Mouse (Mus musculus) cerebellum, adult 11-12 months (tissue): ENCODE results near the gene Pacrg.

Experiments used
- DNase-seq: peaks from one replicate; pipeline ENCODE4 v3.0.0; 2022

Gene Pacrg

DNA sequence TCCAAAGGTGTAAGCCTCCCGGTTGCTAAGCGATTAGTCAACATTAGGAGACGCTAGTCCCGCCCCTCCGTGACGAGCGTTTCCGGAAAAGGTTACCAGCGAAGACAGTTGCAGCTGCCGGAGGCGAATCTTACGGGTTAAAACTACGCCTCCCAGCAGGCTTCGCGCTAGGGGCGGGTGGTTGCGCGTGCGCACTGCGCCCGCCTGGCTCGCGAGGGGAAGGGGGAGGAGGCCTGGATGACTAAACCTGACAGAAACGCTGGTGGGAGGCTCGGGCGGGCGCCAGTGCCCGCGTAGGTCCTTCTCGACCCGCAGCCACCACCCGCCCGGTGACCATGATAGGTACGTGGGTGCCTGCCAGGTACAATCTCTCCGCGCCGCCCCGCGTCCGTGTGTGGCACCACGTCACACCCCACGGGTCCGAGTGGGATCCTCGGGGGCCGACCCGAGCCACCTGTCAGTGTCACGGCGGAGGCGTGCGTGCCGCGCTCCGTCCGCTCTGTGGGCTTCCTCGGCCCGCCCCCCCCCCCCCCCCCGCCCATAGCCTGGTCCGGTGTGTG lies at the start of gene Pacrg, which contains the start of gene Prkn:
Gene Pacrg, minus strand, starts transcription at position 164 of the 560 bp plus-strand sequence.
Gene Prkn, plus strand, starts transcription at position 237 of the 560 bp plus-strand sequence.
- peak; percentile 99 for DNase-seq

DNA sequence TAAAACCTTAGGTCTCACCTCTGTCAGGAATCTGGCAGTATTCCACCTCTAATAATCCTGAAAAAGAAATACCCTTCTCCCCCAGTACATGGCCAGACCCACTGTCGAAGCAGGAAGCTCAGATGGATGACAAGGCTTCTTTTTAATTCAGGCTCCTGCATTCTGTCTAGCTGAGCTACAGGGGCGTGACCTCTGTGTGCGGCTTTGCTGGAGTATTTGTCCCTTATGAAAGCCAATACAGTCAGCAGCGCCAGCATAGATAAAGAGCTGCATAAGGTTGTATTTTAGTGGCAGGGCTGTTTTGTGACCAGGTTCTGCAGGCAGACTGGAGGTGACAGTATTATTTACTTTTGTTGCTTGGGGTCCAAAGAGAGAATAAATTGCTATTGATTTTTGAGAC lies 47.8 kb upstream of the Pacrg start:
- DNase-seq, result no peak

DNA sequence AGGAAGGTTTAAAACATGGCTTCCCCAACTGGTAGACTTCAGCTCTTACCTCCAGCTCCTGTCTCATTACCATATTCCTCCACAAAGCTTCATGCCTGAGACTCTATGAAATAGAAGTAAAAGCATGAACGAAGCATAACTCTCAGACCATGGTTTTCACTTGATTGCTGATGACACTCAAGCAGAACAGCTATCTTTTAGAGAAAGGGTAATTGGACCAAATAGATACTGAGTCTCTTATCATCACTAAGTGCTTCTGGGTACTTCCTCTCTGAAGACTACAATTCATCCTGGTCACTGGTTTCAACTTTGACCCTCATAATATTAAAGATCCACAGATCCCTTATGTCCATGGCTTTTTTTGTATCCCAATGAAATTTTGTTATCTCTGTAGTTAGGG lies 42.1 kb upstream of the Pacrg start:
- no peak for DNase-seq

DNA sequence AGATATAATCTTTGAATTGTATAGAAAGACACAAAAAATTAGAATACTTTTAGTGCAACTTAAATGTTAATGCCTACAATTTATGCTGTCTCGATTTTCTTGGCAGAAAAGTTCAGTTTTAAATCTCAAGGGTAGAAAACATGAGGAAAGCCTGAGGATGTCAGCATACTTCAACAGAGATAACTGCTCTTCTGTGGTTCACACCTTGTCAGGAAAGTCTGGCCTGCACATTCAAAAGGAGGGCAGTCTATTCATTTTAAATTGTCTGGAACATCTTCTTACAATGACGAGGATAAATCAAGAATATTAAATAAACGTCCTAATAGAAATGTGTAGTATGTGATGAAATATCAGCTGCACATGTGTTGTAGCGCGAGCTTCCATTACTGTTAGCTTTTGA lies 38.9 kb upstream of the Pacrg start:
- DNase-seq, result no peak

DNA sequence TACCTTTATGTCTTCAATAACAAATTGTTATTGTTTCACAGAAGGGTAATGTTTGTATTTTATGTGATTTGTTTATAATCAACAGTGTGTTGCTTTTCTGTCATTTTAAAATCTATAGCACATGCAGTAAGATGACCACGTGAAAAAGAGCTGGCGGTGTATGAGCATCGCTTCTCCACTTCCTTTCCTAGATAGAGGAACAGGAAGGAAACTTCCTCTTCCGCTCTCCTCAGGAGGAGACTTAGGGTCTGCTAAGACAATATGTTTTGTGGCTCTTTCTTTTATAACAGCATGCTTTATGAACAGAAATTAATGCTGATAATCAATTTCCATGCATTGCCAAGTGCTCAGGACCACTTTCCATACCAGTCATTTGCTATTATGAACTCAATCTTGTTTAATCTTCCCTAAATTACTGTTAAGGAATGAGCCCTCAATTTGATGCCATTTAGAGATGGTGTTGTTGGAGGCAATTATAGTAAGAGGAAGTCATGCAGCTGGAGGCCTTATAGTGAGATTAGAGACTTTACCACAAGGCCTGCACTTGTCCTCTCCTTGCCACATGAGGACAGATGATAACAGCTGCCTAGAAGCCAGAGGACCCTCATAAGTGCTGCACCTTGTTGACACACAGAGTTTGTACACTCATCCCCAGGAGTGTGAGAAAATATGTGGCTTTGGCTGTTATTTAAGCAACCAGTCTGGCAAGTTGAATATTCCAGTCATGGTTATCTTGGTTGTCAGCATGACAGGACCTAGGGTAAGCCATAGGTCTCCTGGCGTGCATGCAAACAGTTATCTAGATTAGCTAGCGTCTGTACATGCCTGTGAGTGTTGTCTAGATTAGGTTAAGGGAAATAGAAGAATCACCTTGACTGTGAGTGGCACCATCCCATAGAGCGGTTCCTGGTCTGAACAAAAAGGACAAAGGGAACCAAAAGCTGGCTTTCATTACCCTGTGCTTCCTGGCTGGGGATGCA lies 34.4 kb upstream of the Pacrg start:
- DNase-seq, result no peak

DNA sequence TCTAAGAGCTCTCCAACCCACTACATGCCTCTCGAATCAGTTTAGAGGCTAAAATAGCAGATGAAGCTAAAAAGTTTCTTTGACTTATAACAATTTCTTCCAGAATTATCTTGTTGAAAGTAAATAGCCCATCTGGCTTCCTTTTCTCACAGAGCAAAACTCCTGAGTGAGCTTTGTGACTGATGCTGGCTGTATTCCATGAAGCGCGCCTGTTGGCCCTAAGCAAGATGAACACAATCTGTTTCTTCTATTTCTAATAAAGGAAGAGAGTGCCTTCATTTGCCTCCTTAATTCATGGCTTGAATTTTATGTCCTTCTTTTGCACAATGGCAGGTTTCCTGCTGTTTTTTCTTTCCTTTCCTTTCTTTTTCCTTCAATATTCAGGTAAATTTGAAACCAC lies 14.1 kb upstream of the Pacrg start:
- DNase-seq, result peak; percentile 60

DNA sequence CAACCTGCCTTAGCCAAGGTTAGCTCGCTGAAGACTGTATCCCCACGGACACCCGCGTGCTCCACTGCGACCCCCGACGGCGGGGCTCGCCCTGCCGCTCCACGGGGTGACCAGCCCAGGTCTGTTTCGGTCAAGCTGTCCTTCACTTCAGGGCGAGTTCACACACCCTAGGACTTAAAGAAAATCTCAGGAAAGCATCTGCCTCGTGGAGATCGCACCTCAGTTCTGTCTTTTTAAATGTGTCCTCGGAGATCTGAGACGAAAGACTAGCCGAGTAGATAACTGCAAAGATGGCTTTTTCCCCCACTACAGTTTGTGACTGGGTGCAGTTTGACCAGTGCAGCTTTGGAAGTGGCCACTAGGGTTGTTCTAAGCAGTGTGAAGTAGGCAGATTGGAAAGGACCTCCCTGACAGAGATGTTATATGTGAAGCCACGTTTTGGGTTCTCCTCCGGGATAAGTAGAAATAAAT lies 655 bp upstream of the Pacrg start:
- peak; percentile 67 for DNase-seq

DNA sequence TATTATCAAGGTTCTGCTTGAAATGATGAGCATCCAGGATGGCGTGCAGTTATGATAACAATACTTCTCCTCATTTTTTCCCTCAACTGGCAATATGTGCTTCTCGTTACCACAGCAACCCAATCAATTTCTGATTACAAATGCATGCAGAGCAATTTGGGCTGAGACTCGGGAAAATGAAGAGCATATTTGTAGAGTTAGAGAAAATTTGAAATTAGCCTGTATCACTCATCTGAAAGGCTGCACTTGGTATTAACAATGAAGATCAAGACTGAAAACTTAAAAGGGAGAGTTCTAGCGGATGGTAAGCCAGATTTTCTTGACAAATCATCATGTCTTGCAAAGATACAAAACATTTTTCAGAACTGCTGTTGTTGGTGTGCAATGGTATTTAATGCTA lies 21.1 kb downstream of the Pacrg start:
- DNase-seq, result no peak

DNA sequence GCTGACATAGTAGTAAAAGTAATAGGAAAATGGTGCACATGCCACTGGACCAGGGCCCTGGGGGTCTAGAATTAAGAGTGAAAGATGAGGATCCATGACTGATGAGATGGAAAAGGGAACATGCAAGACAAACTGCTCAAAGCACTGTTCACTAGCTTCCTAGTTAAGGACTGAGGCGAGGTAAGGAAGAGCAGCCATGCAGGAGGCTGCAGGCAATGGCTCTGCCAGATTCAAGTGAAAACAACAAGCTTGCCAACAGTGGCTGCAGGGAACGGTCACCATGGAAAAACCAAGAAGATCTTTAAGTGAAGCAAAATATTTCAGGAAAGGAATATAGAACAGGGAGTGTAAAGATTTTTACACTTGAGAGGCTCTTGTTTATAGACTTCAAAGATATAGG lies 31.5 kb downstream of the Pacrg start:
- DNase-seq, result peak; percentile 9

DNA sequence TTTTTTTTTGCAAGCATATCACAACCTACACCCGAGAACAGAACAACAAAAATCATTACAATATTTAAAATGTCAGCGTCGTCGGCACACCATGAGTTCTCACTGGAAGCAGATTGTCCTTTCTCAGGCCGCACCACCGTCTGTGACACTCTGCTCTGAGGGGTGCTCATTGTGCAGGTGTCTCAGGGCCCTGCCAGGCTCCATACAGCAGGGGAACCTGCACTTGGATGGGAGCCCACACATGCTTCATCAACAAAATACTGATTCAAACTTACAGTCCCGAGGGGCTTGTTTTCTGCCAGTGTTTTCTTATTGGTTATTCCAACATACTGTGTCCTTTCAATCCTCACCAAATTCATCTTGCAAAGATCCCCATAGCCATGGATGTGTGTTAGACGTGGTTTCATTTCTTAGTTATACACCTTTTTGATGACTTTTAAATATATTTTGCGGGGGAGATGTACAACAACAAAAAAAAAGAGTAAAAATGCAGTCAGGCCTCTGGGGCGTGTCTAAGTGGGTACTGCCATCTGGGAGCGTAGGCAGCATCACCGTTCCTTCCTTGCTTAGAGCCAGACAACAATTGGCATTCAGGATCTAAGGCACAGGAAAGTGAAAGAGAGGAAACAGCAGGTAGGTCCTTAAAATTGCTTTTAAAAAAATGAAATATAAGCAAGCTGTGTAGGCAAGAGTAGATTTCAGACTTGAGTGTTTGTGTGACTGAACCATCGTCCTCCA lies 32.7 kb downstream of the Pacrg start:
- DNase-seq, result peak; percentile 62

DNA sequence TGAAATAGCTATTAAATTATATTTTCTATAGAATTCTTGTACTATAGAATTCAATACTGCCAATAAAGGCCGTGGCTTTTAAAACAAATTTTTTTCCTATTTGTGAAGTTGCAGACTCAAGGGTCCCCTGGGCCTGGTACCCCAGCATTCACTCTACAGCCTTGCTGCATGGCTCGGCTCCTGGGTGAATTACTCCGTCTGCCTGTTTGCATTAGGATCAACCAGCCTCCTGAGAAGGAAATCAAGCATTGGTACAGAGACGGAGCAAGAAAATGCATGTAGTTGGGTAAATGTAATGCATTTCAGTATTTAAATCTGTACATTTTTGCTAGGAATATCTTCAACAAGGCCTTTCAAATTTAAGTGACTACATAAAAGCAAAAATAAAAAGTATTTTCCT lies 33.4 kb downstream of the Pacrg start:
- no peak for DNase-seq

DNA sequence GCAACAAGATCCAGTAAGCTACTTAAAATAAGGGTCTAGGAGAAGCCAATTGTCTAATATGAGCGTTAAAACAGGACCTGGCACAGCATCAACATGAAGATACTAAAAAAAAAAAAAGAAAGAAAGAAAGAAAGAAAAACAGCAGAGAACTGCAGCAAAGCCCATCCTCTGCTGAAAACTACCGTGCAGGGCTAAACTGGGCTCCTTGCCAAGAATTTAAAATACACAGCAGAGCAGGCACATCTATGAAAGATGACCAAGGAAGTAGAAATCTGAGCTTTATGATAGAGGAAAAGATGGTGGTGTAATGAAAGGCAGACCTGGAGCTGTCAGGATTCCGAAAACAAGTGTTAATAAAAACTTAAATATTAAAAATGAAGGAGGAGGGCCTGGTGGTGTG lies 48.5 kb downstream of the Pacrg start:
- DNase-seq, result no peak

DNA sequence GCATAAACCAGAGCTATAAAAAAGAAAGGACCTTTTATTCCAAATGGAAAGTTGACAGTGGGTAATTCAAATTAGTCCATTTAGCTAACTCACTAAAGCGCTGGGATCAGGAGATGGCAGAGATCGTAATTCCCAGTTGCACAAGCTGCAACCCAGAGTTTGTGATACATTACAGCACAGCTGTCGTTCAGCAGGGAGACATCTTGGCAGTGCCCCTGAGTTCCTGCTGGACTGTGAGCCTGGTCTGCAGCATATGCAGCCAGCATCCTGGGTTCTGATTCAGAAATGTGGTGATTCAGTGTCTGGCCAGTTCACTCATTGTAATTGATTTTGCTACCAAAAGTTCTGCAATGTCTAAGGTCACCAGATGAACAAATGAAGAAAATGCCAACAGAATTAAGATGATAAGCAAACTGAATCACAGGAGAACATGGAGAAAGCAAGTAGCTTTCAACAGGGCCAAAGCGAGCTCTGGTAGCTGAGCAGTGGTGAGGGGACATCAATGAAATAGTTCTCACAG lies 55.6 kb downstream of the Pacrg start:
- DNase-seq, result no peak

DNA sequence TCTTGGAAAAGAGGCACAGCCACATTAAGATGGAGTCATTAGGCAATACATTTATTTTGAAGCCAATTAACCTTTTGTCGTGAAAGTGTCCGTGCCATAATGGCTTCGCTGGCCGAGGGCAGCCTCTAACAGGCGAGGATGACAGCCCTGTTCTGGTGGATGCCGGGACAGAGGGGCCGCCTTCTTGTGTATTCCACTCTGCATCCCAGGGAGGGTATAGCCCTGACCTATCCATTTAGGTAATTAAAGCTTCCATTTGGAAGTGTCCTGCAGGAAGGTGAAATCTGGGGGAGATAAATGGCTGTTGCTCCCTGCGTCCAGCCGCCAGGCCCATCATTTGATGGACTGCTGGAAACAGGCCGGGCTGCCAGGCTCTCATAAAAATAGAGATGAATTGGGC lies 63.6 kb downstream of the Pacrg start:
- no peak for DNase-seq

DNA sequence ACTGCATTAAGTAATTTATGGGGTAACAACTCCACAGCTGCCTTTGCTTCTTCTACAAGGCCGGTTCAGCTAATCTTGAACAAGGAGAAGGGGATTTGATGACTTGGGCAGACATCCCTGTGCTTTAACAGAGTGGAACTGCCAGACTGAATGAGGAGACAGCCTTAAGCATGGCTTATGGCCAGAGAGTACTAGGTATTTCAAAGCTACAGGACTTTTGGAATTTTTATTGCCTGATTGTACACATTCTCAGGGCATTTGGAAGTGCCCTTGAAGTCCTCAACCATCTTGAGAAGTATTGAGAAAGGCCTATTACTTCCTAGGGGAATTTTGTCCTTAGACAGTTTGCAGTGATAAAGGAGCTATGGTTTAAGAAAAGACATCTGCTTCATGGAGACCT lies 65.6 kb downstream of the Pacrg start:
- DNase-seq, result no peak

DNA sequence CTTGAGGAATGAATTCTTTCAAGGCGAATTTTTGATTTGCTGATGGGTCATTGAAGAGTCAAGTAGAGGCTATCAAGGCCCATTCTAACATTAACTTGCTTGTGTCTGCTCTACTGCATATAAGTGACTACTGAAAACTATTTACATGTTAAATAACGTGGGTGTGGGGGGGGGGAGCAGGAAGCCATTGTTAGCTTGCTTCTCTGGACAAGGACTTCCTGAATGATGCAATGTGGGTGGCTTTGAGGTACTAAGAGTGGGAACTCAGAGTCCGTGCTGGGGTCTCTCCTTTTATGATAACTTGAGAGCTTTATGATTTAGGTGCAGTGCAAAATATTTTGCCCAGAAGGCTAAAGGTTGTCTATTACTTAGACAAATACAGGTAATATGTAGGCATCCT lies 67.9 kb downstream of the Pacrg start:
- no peak for DNase-seq

DNA sequence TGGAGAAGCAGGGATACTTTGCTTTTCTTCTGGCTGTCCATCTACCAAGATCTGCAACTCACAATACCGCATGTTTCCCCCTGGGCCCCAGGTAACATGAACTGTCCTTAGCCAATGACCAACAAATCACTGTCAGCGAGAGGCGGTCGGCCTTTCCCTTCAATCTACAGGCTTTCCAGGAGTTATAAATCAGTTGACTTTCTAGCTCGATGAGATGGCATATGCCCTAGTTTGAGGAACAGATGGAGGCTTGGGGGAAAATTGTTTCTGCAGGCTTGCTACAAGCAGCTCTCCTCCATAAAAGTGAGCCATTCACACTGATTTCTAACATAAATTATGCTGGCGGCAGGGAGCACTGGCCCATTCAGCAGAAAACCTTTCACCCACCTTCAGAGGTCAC lies 70.2 kb downstream of the Pacrg start:
- peak; percentile 44 for DNase-seq

DNA sequence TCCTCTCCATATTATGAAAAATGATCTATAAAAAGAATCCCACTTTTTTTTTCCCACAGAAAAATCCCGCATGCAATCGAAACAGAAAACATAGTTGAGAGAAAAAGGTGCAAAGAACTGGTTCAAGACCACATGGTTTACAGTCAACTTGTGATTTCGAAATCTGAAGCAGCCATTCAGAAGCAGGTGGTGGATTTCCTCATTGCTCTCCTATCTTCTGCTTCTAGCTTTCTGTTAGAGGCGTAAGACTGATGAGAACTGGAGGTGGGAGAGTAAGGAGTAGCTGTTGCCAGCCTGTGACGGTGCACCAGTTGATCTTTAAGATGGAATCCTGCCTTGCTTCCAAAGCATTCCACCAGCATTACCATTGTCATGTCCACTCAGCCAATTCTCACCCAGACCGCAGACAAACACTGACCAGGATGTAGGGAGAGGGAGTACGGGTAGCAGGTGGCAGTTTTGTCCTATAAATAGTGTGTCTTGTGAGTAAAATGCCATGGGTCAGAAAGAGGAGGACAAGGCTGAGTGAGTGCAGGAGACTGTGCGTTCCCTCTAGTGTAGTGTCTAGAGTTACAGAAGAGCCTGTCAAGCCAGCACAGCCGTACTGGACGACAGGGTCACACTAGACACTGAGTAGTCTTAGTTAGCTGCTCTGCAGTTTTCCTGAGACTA lies 73.2 kb downstream of the Pacrg start:
- no peak for DNase-seq

DNA sequence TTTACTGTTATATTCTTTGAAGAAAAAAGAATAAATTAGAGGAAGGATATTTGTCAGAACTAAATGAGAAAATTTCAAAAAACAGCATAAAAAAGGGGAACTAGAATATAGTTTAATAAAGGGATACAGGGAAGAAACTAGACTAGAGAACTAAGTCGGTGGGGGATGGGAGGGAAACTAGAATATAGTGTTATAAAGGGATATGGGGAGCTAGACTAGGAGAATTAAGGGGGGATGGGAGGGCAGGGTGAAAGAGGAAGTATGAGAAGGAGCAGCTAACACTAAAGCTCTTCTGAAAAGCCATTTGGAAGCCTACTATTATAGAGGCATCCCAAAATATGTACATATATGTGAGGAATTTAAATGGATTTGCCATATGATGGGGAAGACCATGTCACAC lies 75.8 kb downstream of the Pacrg start:
- no peak for DNase-seq

DNA sequence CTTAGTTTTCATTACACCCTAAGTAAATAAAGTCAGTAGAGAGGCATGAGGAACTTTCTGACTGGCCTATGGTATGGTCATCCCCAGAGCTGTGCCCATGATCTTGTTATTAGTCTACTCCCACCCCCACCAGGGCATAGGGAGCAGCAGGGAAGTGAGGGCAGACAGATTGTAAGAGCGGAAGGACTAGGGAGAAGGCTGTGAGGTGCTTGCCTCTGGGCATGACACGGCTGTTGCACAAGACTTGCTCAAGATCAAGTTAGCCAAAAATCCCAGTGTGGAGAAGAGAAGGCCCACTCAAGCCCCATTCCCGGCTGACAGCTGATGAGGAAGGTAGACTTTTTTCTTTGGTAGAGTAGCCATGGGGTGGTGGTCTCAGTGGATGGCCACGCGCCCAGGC lies 82.7 kb downstream of the Pacrg start:
- DNase-seq, result no peak

DNA sequence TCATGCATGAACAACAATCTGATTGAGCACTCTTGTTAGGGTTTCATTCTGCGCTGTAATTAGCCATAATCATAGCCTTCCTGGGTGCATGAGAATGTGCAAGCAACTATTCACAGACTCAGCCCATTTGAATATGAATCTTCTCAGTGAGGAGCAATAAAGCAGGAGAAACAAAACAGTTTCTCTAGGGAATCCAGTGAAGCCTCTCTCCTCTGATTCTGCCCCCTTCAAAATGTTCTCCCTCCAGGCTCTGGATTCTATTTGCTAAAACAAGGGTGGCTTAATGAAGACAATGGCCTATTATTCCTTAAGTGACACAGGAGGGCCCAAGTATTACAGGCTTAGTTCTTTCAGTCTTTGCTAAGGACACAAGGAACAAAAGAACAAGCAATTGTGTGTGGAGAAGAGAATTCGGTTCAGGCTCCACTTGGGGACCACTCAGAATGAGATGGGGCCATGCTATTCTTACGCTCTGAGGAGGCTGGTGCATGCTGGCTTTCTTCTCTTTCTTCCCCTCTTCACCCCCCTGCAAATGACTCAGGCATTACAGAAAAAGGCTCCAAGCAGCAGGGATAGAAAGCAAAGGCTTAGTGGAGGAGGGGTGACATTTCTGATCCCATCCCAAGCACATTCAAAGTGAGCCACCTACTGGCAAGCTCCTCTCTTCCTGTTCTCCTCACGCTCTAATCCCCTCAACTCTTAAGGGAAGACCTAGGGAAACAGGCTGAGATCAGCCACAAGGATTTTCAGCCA lies 95.2 kb downstream of the Pacrg start:
- peak; percentile 35 for DNase-seq

DNA sequence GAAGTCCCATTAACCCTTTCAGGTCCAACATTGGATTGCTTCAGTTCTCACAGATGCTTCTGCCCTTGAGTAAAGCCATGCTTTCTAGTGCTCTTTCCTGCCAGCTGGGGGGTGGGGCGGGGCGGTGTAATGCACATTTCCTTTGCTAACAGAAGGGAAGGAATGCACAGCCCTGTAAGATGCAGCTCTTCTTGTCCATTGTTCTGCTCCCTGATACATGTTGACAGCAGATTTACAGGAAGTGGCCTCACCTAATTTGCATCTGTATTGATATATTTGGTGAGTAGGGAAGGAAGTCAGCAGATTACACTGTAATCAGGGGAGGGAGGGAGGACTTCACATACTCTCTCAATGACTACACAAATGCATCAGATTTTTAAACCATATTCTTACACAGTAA lies 100.0 kb downstream of the Pacrg start:
- no peak for DNase-seq
